Mouse (Mus musculus): ENCODE data around the gene Zfp991. TPM values are rescaled to one million over a fixed set of nuclear protein-coding genes. Genes with fewer than 3 reads are reported as not detected.
"Not testable (repeated sequence)": the region's sequence is repeated elsewhere in the genome, so short reads cannot be mapped to it uniquely, and the experiment has no call there.

Zfp991 gene
- total RNA-seq (2012; rRNA removed) (1.4 and 2.0 TPM in 2 replicates), total RNA-seq (2014; rRNA removed) (2.6 and 5.0 TPM in 2 replicates), polyA plus RNA-seq (2012; ENCODE audit: insufficient read length, low read depth) (3.8 and 3.9 TPM in 2 replicates)

- H3K27me3 ChIP-seq (replicated peaks); H3K36me3 ChIP-seq (replicated peaks in 1 of 2; ENCODE audit: control insufficient read depth in 1 of 2, insufficient read depth in 1 of 2, low read length in 1 of 2); H3K79me2 ChIP-seq (replicated peaks; ENCODE audit: control insufficient read depth, extremely low read depth, insufficient read depth, poor library complexity, severe bottlenecking); H3K4me2 ChIP-seq (ENCODE audit: insufficient read depth, low read depth, poor library complexity, severe bottlenecking); H3K27ac ChIP-seq (ENCODE audit: insufficient read depth, low read depth); DNase-seq (ENCODE audit: extremely low read depth); dilution Hi-C loops (cut with MboI; ENCODE audit: extremely low pct_ligation_motif_present, extremely low pct_unique_long_range_greater_than_20kb, low sequenced_read_pairs); H3K4me3 ChIP-seq (replicated peaks in 1 of 3; ENCODE audit: low read depth in 2 of 3, low read length in 2 of 3, poor library complexity in 1 of 3); H3K4me1 ChIP-seq (ENCODE audit: control insufficient read depth in 1 of 2, insufficient read depth in 2 of 2); H3K9me3 ChIP-seq (replicated peaks; ENCODE audit: low read length); H3K9ac ChIP-seq (ENCODE audit: insufficient read depth, low read depth): not testable (repeated sequence)
- in situ Hi-C loops (cut with MboI; ENCODE audit: low pct_ligation_motif_present, low pct_unique_long_range_greater_than_20kb, low sequenced_read_pairs) = loop anchor here (25.0 kb wide), 1 partner anchor 305 kb away; no protein-coding TSS in a partner anchor
Observed at GRCm38 (mm10) chr4:147131837-147132459, at the start of gene Zfp991. Gene Zfp991 (plus strand): TSS chr4:147132038.

GRCm38 (mm10) chr4:147095641-147096040 lies 36.2 kb upstream of the Zfp991 start:
- H3K36me3 ChIP-seq (replicated peaks in 1 of 2; ENCODE audit: control insufficient read depth in 1 of 2, insufficient read depth in 1 of 2, low read length in 1 of 2); H3K27ac ChIP-seq (ENCODE audit: insufficient read depth, low read depth); H3K9me3 ChIP-seq (replicated peaks; ENCODE audit: low read length); H3K79me2 ChIP-seq (replicated peaks; ENCODE audit: control insufficient read depth, extremely low read depth, insufficient read depth, poor library complexity, severe bottlenecking); H3K9ac ChIP-seq (ENCODE audit: insufficient read depth, low read depth); dilution Hi-C loops (cut with MboI; ENCODE audit: extremely low pct_ligation_motif_present, extremely low pct_unique_long_range_greater_than_20kb, low sequenced_read_pairs); H3K4me2 ChIP-seq (ENCODE audit: insufficient read depth, low read depth, poor library complexity, severe bottlenecking); H3K27me3 ChIP-seq (replicated peaks); H3K4me3 ChIP-seq (replicated peaks in 1 of 3; ENCODE audit: low read depth in 2 of 3, low read length in 2 of 3, poor library complexity in 1 of 3); H3K4me1 ChIP-seq (ENCODE audit: control insufficient read depth in 1 of 2, insufficient read depth in 2 of 2); DNase-seq (ENCODE audit: extremely low read depth); in situ Hi-C loops (cut with MboI; ENCODE audit: low pct_ligation_motif_present, low pct_unique_long_range_greater_than_20kb, low sequenced_read_pairs): not testable (repeated sequence)

DNA sequence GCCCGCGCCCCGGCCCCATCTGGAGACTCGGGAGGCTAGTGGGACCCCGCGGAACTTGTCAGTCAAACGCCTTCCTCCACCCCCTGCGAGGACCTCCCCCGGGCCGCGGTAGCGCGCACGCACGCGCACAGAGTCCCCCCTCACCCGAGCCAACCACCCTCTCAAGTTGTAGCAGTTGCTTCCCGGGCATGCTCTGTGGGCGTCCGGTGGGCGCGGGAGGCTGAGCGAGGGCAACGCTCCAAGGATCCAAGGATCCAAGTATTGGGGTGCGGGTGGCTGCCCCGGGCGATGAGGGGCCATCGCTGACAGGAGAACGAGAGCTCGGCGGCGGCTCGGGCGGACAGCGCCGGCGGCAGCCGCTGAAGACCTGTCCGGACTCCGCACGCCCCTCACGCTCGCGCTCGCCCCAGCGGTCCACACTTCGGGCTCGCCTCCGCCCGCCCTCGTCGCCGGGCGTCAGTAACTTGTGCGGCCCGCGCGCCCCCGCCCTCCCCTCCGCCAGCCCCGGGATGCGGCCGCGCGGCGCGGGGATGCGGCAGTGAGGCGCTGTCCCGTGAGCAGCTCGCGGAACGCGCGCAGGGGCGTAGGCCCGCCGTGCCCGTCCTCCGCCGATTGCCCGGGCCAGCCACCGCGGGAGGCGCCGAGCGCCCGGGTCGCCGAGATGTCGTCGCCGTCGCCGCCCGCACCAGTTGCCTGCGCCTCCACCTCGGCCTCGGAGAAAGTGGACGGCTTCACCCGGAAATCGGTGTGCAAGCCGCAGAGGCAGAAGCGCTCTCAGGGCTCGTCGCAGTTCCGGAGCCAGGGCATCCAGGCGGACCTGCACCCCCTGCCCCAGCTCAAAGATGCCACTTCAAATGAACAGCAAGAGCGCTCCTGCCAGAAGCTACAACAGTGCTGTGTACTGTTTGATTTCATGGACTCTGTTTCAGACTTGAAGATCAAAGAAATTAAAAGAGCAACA lies 29.9 kb upstream of the Zfp991 start:
- H3K27me3 ChIP-seq (replicated peaks); H3K4me2 ChIP-seq (ENCODE audit: insufficient read depth, low read depth, poor library complexity, severe bottlenecking); H3K79me2 ChIP-seq (replicated peaks; ENCODE audit: control insufficient read depth, extremely low read depth, insufficient read depth, poor library complexity, severe bottlenecking); H3K9ac ChIP-seq (ENCODE audit: insufficient read depth, low read depth); H3K4me1 ChIP-seq (ENCODE audit: control insufficient read depth in 1 of 2, insufficient read depth in 2 of 2); H3K4me3 ChIP-seq (replicated peaks in 1 of 3; ENCODE audit: low read depth in 2 of 3, low read length in 2 of 3, poor library complexity in 1 of 3); H3K36me3 ChIP-seq (replicated peaks in 1 of 2; ENCODE audit: control insufficient read depth in 1 of 2, insufficient read depth in 1 of 2, low read length in 1 of 2); DNase-seq (ENCODE audit: extremely low read depth); in situ Hi-C loops (cut with MboI; ENCODE audit: low pct_ligation_motif_present, low pct_unique_long_range_greater_than_20kb, low sequenced_read_pairs); H3K27ac ChIP-seq (ENCODE audit: insufficient read depth, low read depth); dilution Hi-C loops (cut with MboI; ENCODE audit: extremely low pct_ligation_motif_present, extremely low pct_unique_long_range_greater_than_20kb, low sequenced_read_pairs); H3K9me3 ChIP-seq (replicated peaks; ENCODE audit: low read length): not testable (repeated sequence)

- H3K27me3 ChIP-seq (replicated peaks); dilution Hi-C loops (cut with MboI; ENCODE audit: extremely low pct_ligation_motif_present, extremely low pct_unique_long_range_greater_than_20kb, low sequenced_read_pairs); H3K9me3 ChIP-seq (replicated peaks; ENCODE audit: low read length); H3K36me3 ChIP-seq (replicated peaks in 1 of 2; ENCODE audit: control insufficient read depth in 1 of 2, insufficient read depth in 1 of 2, low read length in 1 of 2); DNase-seq (ENCODE audit: extremely low read depth); H3K9ac ChIP-seq (ENCODE audit: insufficient read depth, low read depth); H3K4me2 ChIP-seq (ENCODE audit: insufficient read depth, low read depth, poor library complexity, severe bottlenecking); in situ Hi-C loops (cut with MboI; ENCODE audit: low pct_ligation_motif_present, low pct_unique_long_range_greater_than_20kb, low sequenced_read_pairs); H3K4me3 ChIP-seq (replicated peaks in 1 of 3; ENCODE audit: low read depth in 2 of 3, low read length in 2 of 3, poor library complexity in 1 of 3); H3K79me2 ChIP-seq (replicated peaks; ENCODE audit: control insufficient read depth, extremely low read depth, insufficient read depth, poor library complexity, severe bottlenecking); H3K27ac ChIP-seq (ENCODE audit: insufficient read depth, low read depth); H3K4me1 ChIP-seq (ENCODE audit: control insufficient read depth in 1 of 2, insufficient read depth in 2 of 2): not testable (repeated sequence)
Observed at GRCm38 (mm10) chr4:147103814-147104213, 28.0 kb upstream of the Zfp991 start.

GRCm38 (mm10) chr4:147117839-147118238 lies 14.0 kb upstream of the Zfp991 start:
- H3K79me2 ChIP-seq (replicated peaks; ENCODE audit: control insufficient read depth, extremely low read depth, insufficient read depth, poor library complexity, severe bottlenecking); DNase-seq (ENCODE audit: extremely low read depth); H3K27ac ChIP-seq (ENCODE audit: insufficient read depth, low read depth); H3K9ac ChIP-seq (ENCODE audit: insufficient read depth, low read depth); in situ Hi-C loops (cut with MboI; ENCODE audit: low pct_ligation_motif_present, low pct_unique_long_range_greater_than_20kb, low sequenced_read_pairs); dilution Hi-C loops (cut with MboI; ENCODE audit: extremely low pct_ligation_motif_present, extremely low pct_unique_long_range_greater_than_20kb, low sequenced_read_pairs); H3K4me1 ChIP-seq (ENCODE audit: control insufficient read depth in 1 of 2, insufficient read depth in 2 of 2); H3K36me3 ChIP-seq (replicated peaks in 1 of 2; ENCODE audit: control insufficient read depth in 1 of 2, insufficient read depth in 1 of 2, low read length in 1 of 2); H3K9me3 ChIP-seq (replicated peaks; ENCODE audit: low read length); H3K4me3 ChIP-seq (replicated peaks in 1 of 3; ENCODE audit: low read depth in 2 of 3, low read length in 2 of 3, poor library complexity in 1 of 3); H3K4me2 ChIP-seq (ENCODE audit: insufficient read depth, low read depth, poor library complexity, severe bottlenecking); H3K27me3 ChIP-seq (replicated peaks): not testable (repeated sequence)

DNA sequence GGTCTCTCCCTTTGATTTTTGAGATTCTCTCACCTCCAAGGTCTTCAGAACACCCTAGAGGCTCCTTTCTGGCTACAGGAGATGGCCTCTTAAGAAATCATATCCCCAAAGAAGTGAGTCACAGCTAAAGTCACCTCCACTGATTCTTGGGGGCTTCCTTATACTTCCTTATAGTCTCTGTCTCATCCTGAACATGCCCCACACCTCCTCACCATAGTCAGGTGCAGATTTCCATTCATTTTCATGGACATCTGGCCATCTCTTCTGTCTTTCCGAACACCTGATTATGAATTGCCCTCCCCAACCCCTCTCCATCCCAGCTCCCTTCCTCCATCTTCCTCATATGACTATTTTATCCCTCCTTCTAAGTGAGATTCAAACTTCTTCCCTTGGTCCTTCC lies 9.6 kb upstream of the Zfp991 start:
- H3K9me3 ChIP-seq (replicated peaks; ENCODE audit: low read length) = peaks cover 16% of the 10 kb centered on the region
- dilution Hi-C loops (cut with MboI; ENCODE audit: extremely low pct_ligation_motif_present, extremely low pct_unique_long_range_greater_than_20kb, low sequenced_read_pairs); in situ Hi-C loops (cut with MboI; ENCODE audit: low pct_ligation_motif_present, low pct_unique_long_range_greater_than_20kb, low sequenced_read_pairs); H3K4me1 ChIP-seq (ENCODE audit: control insufficient read depth in 1 of 2, insufficient read depth in 2 of 2); H3K4me3 ChIP-seq (replicated peaks in 1 of 3; ENCODE audit: low read depth in 2 of 3, low read length in 2 of 3, poor library complexity in 1 of 3); H3K36me3 ChIP-seq (replicated peaks in 1 of 2; ENCODE audit: control insufficient read depth in 1 of 2, insufficient read depth in 1 of 2, low read length in 1 of 2); H3K9ac ChIP-seq (ENCODE audit: insufficient read depth, low read depth); H3K79me2 ChIP-seq (replicated peaks; ENCODE audit: control insufficient read depth, extremely low read depth, insufficient read depth, poor library complexity, severe bottlenecking); H3K4me2 ChIP-seq (ENCODE audit: insufficient read depth, low read depth, poor library complexity, severe bottlenecking); DNase-seq (ENCODE audit: extremely low read depth); H3K27ac ChIP-seq (ENCODE audit: insufficient read depth, low read depth); H3K27me3 ChIP-seq (replicated peaks): not testable (repeated sequence)

Data from CH12.LX (cell line).